ENCODE assay signal across 9 mouse cellular contexts in genomic region chr9:20916160-20916559, GRCm38 (mm10). TPM values are rescaled to one million over a fixed set of nuclear protein-coding genes. Genes with fewer than 3 reads are reported as not detected.
DNase-seq lines count a peak whose midpoint lies in the region.
"Had no signal": no experiment of that assay in that cellular context is flagged by ENCODE, and none has a peak within 500 bp of the region (broad histone marks: within the 10 kb centered on the region; RNA-seq: fewer than 3 reads in every experiment).

No protein-coding gene starts in this region.

- DNase-seq in heart, postnatal 36 days, result peak; percentile 11 to 21
- DNase-seq in heart, postnatal 25 days (ENCODE audit: low spot score), result no peak
- DNase-seq in R1 (ENCODE audit: low read depth, low spot score) (peak; percentile 57), liver (peak; percentile 45)
- DNase-seq in splenic B cell, adult 2 months (ENCODE audit: low read depth, low spot score), result peak; percentile 66
- no peak for DNase-seq in frontal cortex, adult 2 months (ENCODE audit: extremely low spot score in 1 of 2, low spot score in 1 of 2)
- no peak for DNase-seq in embryo, embryonic 9.5 days (ENCODE audit: extremely low spot score)
- no peak for DNase-seq in gastrocnemius, postnatal 25 days

- intact Hi-C loops in heart, postnatal 36 days (cut with DNase I), result loop anchor here (2.0 kb wide), 1 partner anchor 85 kb away; no protein-coding TSS in a partner anchor
- intact Hi-C loops in heart, postnatal 25 days (cut with DNase I), result loop anchor here (5.0 kb wide), 1 partner anchor 81 kb away; no protein-coding TSS in a partner anchor

- H3K36me3 ChIP-seq in splenic B cell, adult 2 months (ENCODE audit: control insufficient read depth, insufficient read depth, low read length, poor library complexity, severe bottlenecking), result peaks cover 4% of the 10 kb centered on the region

- no peaks in the 10 kb centered on the region for H3K27me3 ChIP-seq in splenic B cell, adult 2 months (ENCODE audit: control insufficient read depth, insufficient read depth, low read length, poor library complexity, severe bottlenecking)
- H3K27me3 ChIP-seq: neural tube, embryonic 13.5 days had no signal

RNA-seq across cellular contexts. Expression of gene Eif3g, which starts 17.7 kb away (rescaled TPM):
- 100 to 1,000 TPM; 104 to 117 TPM for total RNA-seq in heart, postnatal 36 days (2021)
- 100 to 1,000 TPM in 1 of 2 experiments, 10 to 100 TPM in 1; 97.8 to 100 TPM for total RNA-seq in heart, postnatal 25 days (2021)
- 115 and 117 TPM in 2 replicates for polyA plus RNA-seq in frontal cortex, adult 2 months (2012; rRNA removed)
- 100 to 1,000 TPM in 1 of 2 experiments, 10 to 100 TPM in 1; 90.9 to 101 TPM for total RNA-seq in gastrocnemius, postnatal 25 days (2021)

RNA-seq across cellular contexts. Expression of gene Ppan, which starts 28.2 kb away (rescaled TPM):
- 1 to 10 TPM; 5.8 to 8.7 TPM for total RNA-seq in heart, postnatal 36 days (2021)
- 1 to 10 TPM; 7.0 to 9.5 TPM for total RNA-seq in heart, postnatal 25 days (2021)
- polyA plus RNA-seq in frontal cortex, adult 2 months (2012; rRNA removed), result 48.3 and 49.1 TPM in 2 replicates
- total RNA-seq in gastrocnemius, postnatal 25 days (2021), result 1 to 10 TPM; 7.4 to 7.7 TPM

RNA-seq across cellular contexts. Expression of gene Angptl6, which starts 36.6 kb away (rescaled TPM):
- total RNA-seq in heart, postnatal 36 days (2021), result 1 to 10 TPM; 3.9 to 4.0 TPM
- 1 to 10 TPM; 3.2 to 3.3 TPM for total RNA-seq in heart, postnatal 25 days (2021)
- 11.5 and 13.6 TPM in 2 replicates for polyA plus RNA-seq in frontal cortex, adult 2 months (2012; rRNA removed)
- total RNA-seq in gastrocnemius, postnatal 25 days (2021), result 1 to 10 TPM; 4.1 to 4.6 TPM

RNA-seq across cellular contexts. Expression of gene Dnmt1, which starts 43.5 kb away (rescaled TPM):
- 10 to 100 TPM; 13.0 to 13.6 TPM for total RNA-seq in heart, postnatal 36 days (2021)
- total RNA-seq in heart, postnatal 25 days (2021), result 10 to 100 TPM; 12.4 to 12.7 TPM
- polyA plus RNA-seq in frontal cortex, adult 2 months (2012; rRNA removed), result 40.6 and 41.2 TPM in 2 replicates
- total RNA-seq in gastrocnemius, postnatal 25 days (2021), result 10 to 100 TPM in 1 of 2 experiments, 1 to 10 TPM in 1; 6.5 to 10.5 TPM

RNA-seq across cellular contexts. Expression of gene A230050P20Rik, which starts 47.7 kb away (rescaled TPM):
- 1 to 10 TPM; 4.2 to 4.6 TPM for total RNA-seq in heart, postnatal 36 days (2021)
- total RNA-seq in heart, postnatal 25 days (2021), result 1 to 10 TPM; 4.0 to 4.2 TPM
- 227 and 254 TPM in 2 replicates for polyA plus RNA-seq in frontal cortex, adult 2 months (2012; rRNA removed)
- total RNA-seq in gastrocnemius, postnatal 25 days (2021), result 1 to 10 TPM; 1.7 to 2.7 TPM

Comparison
In these comparisons a context has a peak if more than half of its experiments do, and no peak if none do; other contexts are left out.
1. DNase-seq: peak in heart, postnatal 36 days (2 of 2), R1 (single experiment), liver (single experiment) and splenic B cell, adult 2 months (single experiment); none in heart, postnatal 25 days (single experiment), frontal cortex, adult 2 months (0 of 2), embryo, embryonic 9.5 days (single experiment) and gastrocnemius, postnatal 25 days (single experiment).